Mouse (Mus musculus) midbrain, postnatal 0 days (tissue): ENCODE measurements around the gene Umad1. TPM values are rescaled to one million over a fixed set of nuclear protein-coding genes. Genes with fewer than 3 reads are reported as not detected.

Experiments
- ATAC-seq: fragments of 200-750 bp; cut with Nextera tagmentation; 2 replicates; pipeline ENCODE4 v1.8.0; 2017; ENCODE audit warnings: moderate number of reproducible peaks, mild to moderate bottlenecking, moderate TSS enrichment, moderate library complexity; ENCODE audit not compliant: low FRiP score
- DNase-seq: peaks from one replicate; pipeline ENCODE4 v3.0.0-alpha.2; 2015; ENCODE audit warnings: low spot score
- H3K27ac ChIP-seq: fragments of 300-500 bp; sonication (generic); 2 replicates; pipeline ENCODE4 v1.5.1; 2014; ENCODE audit warnings: low read depth, mild to moderate bottlenecking, low read length, mixed read lengths
- H3K27me3 ChIP-seq: fragments of 300-500 bp; sonication (generic); 2 replicates; pipeline ENCODE4 v1.6.1; 2014; ENCODE audit warnings: low read length, control low read depth, mixed read lengths; ENCODE audit not compliant: insufficient read depth
- H3K36me3 ChIP-seq: fragments of 300-500 bp; sonication (generic); 2 replicates; pipeline ENCODE4 v1.6.1; 2014; ENCODE audit warnings: low read length, control low read depth, mixed read lengths; ENCODE audit not compliant: insufficient read depth
- H3K4me1 ChIP-seq: fragments of 300-500 bp; sonication (generic); 2 replicates; pipeline ENCODE4 v1.6.1; 2014; ENCODE audit warnings: mild to moderate bottlenecking, control low read depth, antibody characterized with exemption, low read length, mixed read lengths; ENCODE audit not compliant: insufficient read depth
- H3K4me2 ChIP-seq: fragments of 300-500 bp; sonication (generic); 2 replicates; pipeline ENCODE4 v1.6.1; 2014; ENCODE audit warnings: low read depth, mild to moderate bottlenecking, low read length, mixed read lengths; ENCODE audit not compliant: poor library complexity, severe bottlenecking
- H3K4me3 ChIP-seq: fragments of 300-500 bp; sonication (generic); 2 replicates; pipeline ENCODE4 v1.5.1; 2014; ENCODE audit warnings: low read depth, mild to moderate bottlenecking, low read length, moderate library complexity
- H3K9ac ChIP-seq: fragments of 300-500 bp; sonication (generic); replicated peaks from 2 replicates; pipeline ENCODE4 v1.6.1; 2014; ENCODE audit warnings: mild to moderate bottlenecking, low read length, moderate library complexity, mixed read lengths; ENCODE audit not compliant: poor library complexity, severe bottlenecking
- H3K9me3 ChIP-seq: fragments of 300-500 bp; sonication (generic); 2 replicates; pipeline ENCODE4 v1.6.1; 2016; ENCODE audit warnings: low read length, control low read depth
- CTCF ChIP-seq: IDR thresholded peaks from 2 replicates; pipeline ENCODE4 v1.5.1; 2016; ENCODE audit warnings: antibody characterized with exemption, mild to moderate bottlenecking
- WGBS: fragments of 180-500 bp; shearing (Covaris S2); extraction: QIAGEN DNeasy Blood & Tissue Kit; methylation state at CpG from one replicate; pipeline ENCODE4 v1.1.7; 2014; 5-methylcytosine and 5-hydroxymethylcytosine counted together
- polyA plus RNA-seq: library from polyadenylated mRNA; unstranded; fragments of >200 nt; fragmentation: Nextera tagmentation; extraction: Ambion mirVana; gene quantifications from 2 replicates; pipeline ENCODE4 v1.2.1, GENCODE M21; 2015
- total RNA-seq: library from RNA; depleted of rRNA; stranded (reverse); fragments of >200 nt; gene quantifications from 2 replicates; pipeline ENCODE4 v1.2.3, GENCODE M21; 2014

Umad1 gene
- total and polyA plus RNA-seq, 2 experiments from 2014 or later = 25.4 to 70.2 TPM

DNA sequence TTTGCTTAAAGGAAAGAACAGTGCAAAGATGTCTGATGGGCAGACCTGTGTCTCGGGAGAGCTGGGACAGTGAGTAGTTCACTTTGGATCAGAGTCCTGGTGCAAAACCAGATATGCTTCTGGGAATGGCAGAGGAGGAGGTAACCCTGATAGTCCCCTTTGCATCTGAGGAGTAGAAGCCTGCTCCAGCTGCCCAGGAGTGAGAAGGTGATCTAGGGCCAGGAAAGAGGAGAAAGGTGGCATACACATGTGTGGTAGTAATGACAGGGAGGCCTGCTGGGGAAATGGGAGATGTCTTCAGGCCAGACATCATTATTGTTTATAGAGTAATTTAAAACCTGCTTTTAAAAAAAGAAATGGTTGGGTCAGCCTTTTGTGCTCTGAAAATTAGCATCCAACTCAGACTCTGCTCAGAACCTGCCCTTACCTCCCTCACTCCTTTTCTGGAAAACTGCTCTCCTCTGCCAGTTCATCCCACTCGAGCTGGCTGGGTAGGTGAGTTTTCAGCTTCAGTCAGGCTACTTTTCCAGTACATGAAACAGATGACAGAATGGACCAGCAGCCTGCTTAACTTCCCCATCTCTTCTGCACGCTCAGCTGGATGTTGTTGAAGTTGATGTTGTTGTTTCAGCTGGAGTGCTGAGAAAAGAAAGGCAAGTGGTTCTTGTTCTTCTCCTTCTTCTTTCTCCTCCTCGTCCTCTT is 160.5 kb downstream of the Umad1 start:
- WGBS = 79% methylated on average over 4 of the region's 4 CpGs
- H3K9ac ChIP-seq = no peak overlapping the region

GRCm38 (mm10) chr6:8420187-8420503 is 161.1 kb downstream of the Umad1 start:
- Histone ChIP-seq H3K27ac (no peak overlapping the region), H3K9me3 (no peaks in the 10 kb centered on the region), H3K36me3 (no peaks in the 10 kb centered on the region), H3K27me3 (no peaks in the 10 kb centered on the region), H3K4me2 (no peak overlapping the region), H3K9ac (no peak overlapping the region), H3K4me1 (no peaks in the 10 kb centered on the region), H3K4me3 (no peak overlapping the region)
- ATAC-seq (no peak), DNase-seq (no peak)
- no peak for TF ChIP-seq CTCF
- WGBS = 84% methylated on average over 1 of the region's 1 CpGs

More for the DNA sequence above, 160.5 kb downstream of the Umad1 start:
- H3K4me1 ChIP-seq = no peaks in the 10 kb centered on the region
- H3K27me3 ChIP-seq = no peaks in the 10 kb centered on the region
- no peaks in the 10 kb centered on the region for H3K9me3 ChIP-seq
- ATAC-seq = no peak
- TF ChIP-seq CTCF = no peak
- DNase-seq = no peak
- H3K27ac ChIP-seq = no peak overlapping the region
- no peaks in the 10 kb centered on the region for H3K36me3 ChIP-seq
- H3K4me2 ChIP-seq = no peak overlapping the region
- no peak overlapping the region for H3K4me3 ChIP-seq

DNA sequence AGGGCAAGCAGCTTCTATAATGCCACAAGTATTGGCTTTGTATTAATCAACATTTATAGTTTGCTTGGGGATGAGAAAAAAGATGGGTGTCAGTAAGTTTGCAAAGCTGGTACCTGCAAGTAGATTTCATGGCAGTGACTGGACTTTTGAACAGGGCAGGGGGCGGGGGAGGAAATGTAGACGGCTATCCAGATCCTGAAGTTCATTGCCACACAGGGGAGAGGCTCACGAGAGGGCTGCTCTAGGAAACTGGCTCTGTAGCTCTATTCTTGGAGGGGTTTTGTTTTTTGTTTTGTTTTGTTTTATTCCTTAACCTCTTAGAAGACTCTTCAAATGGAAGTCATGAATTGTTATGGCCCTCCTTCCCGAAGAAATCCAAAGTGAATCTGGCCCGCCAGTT is 162.3 kb downstream of the Umad1 start:
- Histone ChIP-seq H3K4me1 (no peaks in the 10 kb centered on the region), H3K27ac (no peak overlapping the region), H3K36me3 (no peaks in the 10 kb centered on the region), H3K4me3 (no peak overlapping the region), H3K9me3 (no peaks in the 10 kb centered on the region), H3K9ac (no peak overlapping the region), H3K4me2 (no peak overlapping the region), H3K27me3 (no peaks in the 10 kb centered on the region)
- WGBS = 83% methylated on average over 5 of the region's 5 CpGs
- ATAC-seq = no peak
- TF ChIP-seq CTCF = no peak
- DNase-seq = no peak

- H3K27ac ChIP-seq = no peak overlapping the region
- H3K9me3 ChIP-seq = no peaks in the 10 kb centered on the region
- no peak for TF ChIP-seq CTCF
- no peak overlapping the region for H3K4me3 ChIP-seq
- DNase-seq = peak; percentile 77
- H3K27me3 ChIP-seq = no peaks in the 10 kb centered on the region
- 48% methylated on average over 10 of the region's 10 CpGs for WGBS
- no peaks in the 10 kb centered on the region for H3K4me1 ChIP-seq
- no peak overlapping the region for H3K9ac ChIP-seq
- peak; percentile 56; the same call in 1 of the 2 replicates for ATAC-seq
- H3K36me3 ChIP-seq = no peaks in the 10 kb centered on the region; the same call in 1 of the 2 replicates
- peak overlapping the region; percentile 26 for H3K4me2 ChIP-seq
Measured at GRCm38 (mm10) chr6:8421959-8422581, 163.0 kb downstream of the Umad1 start.

GRCm38 (mm10) chr6:8423142-8423541 is 164.1 kb downstream of the Umad1 start:
- no peak overlapping the region for H3K27ac ChIP-seq
- no peaks in the 10 kb centered on the region for H3K4me1 ChIP-seq
- WGBS = 91% methylated on average over 2 of the region's 2 CpGs
- DNase-seq (no peak), ATAC-seq (no peak)
- H3K27me3 ChIP-seq = no peaks in the 10 kb centered on the region
- H3K4me2 ChIP-seq = no peak overlapping the region
- no peaks in the 10 kb centered on the region for H3K9me3 ChIP-seq
- no peak overlapping the region for H3K9ac ChIP-seq
- TF ChIP-seq CTCF = no peak
- no peak overlapping the region for H3K4me3 ChIP-seq
- H3K36me3 ChIP-seq = no peaks in the 10 kb centered on the region; the same call in 1 of the 2 replicates

GRCm38 (mm10) chr6:8427692-8428091 is 168.6 kb downstream of the Umad1 start:
- ATAC-seq (no peak), DNase-seq (no peak)
- no peak overlapping the region for H3K4me2 ChIP-seq
- WGBS = 86% methylated on average over 5 of the region's 5 CpGs
- no peak overlapping the region for H3K27ac ChIP-seq
- no peak overlapping the region for H3K9ac ChIP-seq
- H3K4me3 ChIP-seq = no peak overlapping the region
- TF ChIP-seq CTCF = no peak
- H3K9me3 ChIP-seq = no peaks in the 10 kb centered on the region
- H3K27me3 ChIP-seq = no peaks in the 10 kb centered on the region
- H3K4me1 ChIP-seq = no peaks in the 10 kb centered on the region
- no peaks in the 10 kb centered on the region; the same call in 1 of the 2 replicates for H3K36me3 ChIP-seq
